Mouse (Mus musculus) kidney, adult 8-10 months (tissue): Measurements from ENCODE around the gene Hist2h2aa1.
A peak's percentile ranks its signal among the peaks of the same experiment; 100 is the strongest.
"Not testable (repeated sequence)": the region's sequence is repeated elsewhere in the genome, so short reads cannot be mapped to it uniquely, and the experiment has no call there.

Source experiments
- DNase-seq, 2 experiments: peaks; one replicate each; pipeline ENCODE4 v3.0.0; 2022

The Hist2h2aa1 gene

GRCm38 (mm10) chr3:96230910-96231757 is 14.2 kb upstream of the Hist2h2aa1 start:
- DNase-seq, result no peak

DNA sequence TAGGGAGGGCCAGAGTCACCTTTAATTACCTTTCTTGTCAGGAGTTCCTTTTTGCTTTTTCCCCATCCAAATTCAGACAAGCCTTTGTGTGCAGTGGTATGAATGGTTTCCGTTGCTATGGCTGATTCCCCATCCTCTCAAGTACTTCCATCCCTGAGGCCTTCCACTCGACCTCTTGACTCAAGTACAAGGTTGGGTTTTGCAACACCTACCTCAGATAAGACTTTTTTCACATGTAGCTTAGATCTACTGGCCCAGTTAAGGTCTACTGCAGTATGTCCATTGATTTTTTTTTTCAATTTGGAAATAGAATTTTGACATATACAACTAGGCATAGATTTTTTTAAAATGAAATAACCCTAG is 13.6 kb upstream of the Hist2h2aa1 start:
- no peak for DNase-seq

DNA sequence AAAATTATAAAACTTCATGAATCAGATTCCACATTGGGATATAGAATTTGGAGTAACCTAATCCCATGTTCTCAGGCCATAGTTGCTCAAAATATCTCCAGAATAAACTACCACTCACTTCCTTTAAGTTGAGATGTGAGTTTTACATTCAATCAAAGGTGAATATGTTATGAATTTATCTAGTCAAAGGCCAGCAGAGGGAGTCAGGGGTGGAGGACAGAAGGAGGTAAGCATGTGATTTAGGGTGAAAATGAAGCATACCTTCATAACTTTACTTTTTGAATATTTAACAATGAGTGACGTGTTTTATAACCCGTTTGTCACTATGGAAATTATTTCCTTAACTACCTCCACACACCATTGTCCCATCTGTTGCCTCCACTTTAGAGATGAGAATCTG is 10.4 kb upstream of the Hist2h2aa1 start:
- no peak for DNase-seq

DNA sequence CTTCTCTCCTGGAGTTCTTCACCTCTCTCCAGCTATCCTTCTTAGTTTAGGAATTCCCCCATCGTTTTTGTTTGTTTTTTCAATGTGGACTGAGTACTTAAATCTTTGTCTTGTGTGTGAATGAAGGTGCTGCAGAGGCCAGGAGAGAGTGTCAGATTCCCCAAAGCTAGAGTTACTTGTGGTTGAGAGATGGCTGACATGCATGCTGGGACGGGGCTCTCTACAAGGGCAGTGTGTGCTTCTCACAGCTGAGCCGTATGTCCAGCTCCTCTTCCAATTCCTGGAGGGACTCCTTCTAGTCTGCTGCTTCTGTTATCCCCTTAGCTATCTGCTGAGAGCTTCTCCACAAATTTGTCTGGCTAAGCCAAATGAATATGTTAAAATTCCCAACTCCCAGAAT is 9.5 kb upstream of the Hist2h2aa1 start:
- DNase-seq, result no peak

GRCm38 (mm10) chr3:96236834-96237334 is 8.4 kb upstream of the Hist2h2aa1 start:
- no peak for DNase-seq

GRCm38 (mm10) chr3:96237335-96237903 is 7.9 kb upstream of the Hist2h2aa1 start:
- no peak for DNase-seq

DNA sequence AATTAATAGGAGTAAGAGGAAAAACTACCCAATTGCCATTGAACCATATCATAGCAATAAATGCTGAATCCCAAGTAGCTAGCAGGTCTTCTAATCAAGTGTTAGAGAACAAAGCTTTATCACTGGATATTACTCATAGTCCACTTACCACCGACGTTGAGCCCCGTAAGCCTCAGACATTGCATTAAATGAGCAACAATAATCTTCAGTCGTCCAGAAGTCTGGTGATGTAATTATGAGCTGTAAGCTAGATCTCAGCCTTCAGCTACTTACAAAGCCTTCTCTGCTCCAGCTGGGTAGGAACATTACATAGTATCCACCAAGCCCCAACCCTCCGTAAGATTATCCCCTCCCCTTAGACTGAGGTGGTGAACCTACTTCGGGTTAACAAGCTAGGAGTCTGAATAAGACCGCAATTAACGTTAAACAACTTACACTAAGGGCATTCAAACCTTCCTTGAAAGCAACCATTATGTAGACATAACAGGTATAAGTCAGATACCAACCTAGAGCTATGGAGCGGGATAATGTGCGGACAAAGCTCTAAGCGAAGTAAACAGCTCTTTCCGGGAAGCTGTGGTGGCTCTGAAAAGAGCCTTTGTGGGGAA is 7.3 kb upstream of the Hist2h2aa1 start:
- DNase-seq, result no peak

DNA sequence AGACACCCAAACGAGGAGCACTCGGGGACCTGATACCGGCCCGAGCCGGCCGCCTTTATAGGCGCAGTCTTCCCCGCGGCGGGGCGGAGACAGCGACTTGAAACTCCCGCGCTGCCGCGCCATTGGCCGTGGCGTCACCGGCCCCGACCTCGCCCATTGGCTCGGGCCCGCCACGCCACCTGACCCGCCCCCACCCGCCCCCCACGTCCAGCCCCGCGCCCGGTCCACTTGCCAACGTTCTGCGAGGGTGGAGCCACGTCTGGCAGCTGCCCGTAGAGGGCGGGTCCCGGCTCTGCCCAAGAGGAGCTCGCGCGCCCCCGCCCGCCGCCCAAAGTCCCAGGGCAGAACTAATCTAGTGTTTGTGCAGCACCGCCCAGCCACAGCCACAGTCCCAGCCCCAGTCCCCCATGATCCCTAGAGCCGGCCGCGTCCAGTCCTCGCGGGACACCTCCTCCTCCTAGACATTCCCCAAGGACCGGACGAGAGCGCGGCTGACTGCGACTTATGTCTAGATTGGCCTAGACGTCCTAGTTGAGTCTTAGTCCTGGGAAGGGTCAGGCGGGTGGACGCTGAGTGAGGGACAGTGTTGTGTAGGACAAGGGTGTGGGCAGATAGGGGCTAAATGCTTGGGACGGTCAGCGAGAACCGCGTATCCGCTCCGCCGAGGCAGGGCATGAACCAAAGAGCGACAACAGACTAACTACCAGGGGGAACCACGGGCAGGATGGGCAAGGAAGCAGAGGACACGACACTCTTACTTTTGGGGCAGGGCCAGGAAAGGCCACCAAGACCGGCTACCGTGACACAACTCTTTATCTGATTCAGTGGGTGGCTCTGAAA is 6.1 kb upstream of the Hist2h2aa1 start, which contains the start of gene Hist2h3c2:
TSS of gene Hist2h3c2 (minus strand) at position 174 of the 840 bp plus-strand sequence.
- peak in 1 of 2 experiments; percentile 40 for DNase-seq

GRCm38 (mm10) chr3:96239949-96240798 is 5.1 kb upstream of the Hist2h2aa1 start, which contains the start of gene Hist2h2aa2:
TSS of gene Hist2h2aa2 (minus strand) at chr3:96240276.
- peak; percentile 96 to 98 for DNase-seq

GRCm38 (mm10) chr3:96240799-96241197 is 4.5 kb upstream of the Hist2h2aa1 start:
- DNase-seq, result no peak

DNA sequence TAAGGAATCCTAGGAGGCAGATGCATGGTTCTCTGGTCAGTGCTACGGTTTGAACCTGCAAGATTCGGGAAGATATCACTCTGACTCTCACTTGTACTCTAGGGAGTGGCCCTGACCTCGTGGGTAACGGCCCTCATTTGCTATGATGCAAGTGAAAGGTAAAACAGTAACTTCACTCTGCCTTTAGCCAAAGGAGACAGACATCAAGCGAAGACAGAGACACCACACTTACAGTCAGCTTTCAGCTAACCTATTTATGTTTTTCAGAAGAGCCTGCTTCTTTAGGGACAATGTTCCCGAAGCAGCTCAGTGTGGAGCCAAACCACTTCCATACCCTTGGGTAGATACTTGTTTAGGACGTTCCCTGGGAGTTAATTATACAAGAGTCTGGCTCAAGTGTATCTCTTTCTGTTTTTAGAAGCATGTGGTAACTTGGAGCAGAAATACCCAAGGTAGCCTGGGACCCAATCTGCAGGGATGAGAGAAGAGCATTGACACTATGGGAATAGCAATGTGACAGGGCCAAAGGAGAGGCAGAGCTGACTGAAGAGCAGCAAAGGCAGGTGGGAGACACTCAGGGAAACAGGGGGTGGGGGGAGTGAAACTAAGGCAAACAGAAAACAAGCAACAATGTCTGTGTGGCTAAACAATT is 1.2 kb upstream of the Hist2h2aa1 start:
- peak in 1 of 2 experiments; percentile 41 for DNase-seq

GRCm38 (mm10) chr3:96246018-96246417 is 721 bp downstream of the Hist2h2aa1 start:
- not testable (repeated sequence) for DNase-seq

- not testable (repeated sequence) for DNase-seq
These were observed 1.1 kb downstream of the Hist2h2aa1 start, which contains the start of gene Hist2h3c1 for GRCm38 (mm10) chr3:96246427-96246856. TSS of gene Hist2h3c1 (plus strand) at chr3:96246685.

GRCm38 (mm10) chr3:96247356-96248140 is 2.3 kb downstream of the Hist2h2aa1 start:
- no peak for DNase-seq

GRCm38 (mm10) chr3:96248141-96249033 is 3.1 kb downstream of the Hist2h2aa1 start:
- no peak for DNase-seq

GRCm38 (mm10) chr3:96249034-96249345 is 3.7 kb downstream of the Hist2h2aa1 start:
- DNase-seq, result no peak

DNA sequence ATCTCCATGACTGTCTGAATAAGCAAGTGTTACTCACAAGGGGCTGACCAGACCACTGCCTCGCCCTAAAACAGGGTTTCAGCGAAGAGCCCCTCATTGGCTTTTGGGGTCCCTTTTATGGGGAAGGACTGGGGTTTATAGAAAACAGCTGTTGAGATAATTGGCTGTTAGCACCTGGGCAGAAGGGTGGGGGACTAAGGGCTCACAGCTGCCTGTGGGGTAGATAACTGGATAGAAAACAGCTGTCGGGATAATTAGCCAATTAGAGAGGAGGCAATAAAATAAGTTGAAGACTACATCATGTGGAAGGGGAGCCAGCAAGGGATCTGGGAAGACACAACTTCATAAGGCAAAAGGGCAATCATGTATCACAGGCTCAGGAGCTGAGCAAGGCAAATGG is 5.6 kb downstream of the Hist2h2aa1 start:
- no peak for DNase-seq

GRCm38 (mm10) chr3:96251787-96252186 is 6.5 kb downstream of the Hist2h2aa1 start:
- DNase-seq, result no peak

DNA sequence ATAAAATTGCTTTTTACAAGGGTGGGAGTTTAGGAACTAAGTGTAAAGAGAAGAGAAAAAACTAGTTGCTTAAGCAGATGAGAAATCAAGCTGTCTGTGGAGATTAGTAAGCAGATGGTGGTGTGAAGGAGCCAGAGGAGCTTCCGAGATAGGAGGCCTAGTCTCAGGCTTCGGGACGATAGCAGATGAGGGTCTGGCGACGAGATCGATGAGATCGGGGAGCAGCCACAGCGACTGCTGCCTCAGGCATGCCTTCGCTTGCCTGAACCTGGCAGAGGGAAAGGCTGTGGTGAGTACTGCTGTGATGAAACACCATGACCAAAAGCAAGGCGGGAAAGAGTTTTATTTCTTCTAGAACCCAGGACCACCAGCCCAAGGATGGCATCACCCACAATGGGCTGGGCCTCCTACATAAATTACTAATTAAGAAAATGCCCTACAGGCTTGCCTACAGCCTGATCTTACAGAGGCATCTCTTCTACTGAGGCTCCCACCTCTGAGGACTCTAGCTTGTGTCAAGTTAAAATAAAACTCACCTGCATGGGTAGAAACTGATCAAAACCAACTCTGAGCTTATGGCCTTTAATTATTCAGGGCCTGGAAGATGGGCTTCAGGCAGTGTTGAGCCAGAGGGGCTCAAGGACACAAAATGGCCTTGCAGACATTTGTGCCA is 9.5 kb downstream of the Hist2h2aa1 start:
- DNase-seq, result no peak
